Mouse (Mus musculus): ENCODE measurements around the gene Apba3. TPM values are rescaled to one million over a fixed set of nuclear protein-coding genes. Genes with fewer than 3 reads are reported as not detected.

Apba3 gene
- total RNA-seq, 4 experiments from 2014 or later, result 24.3 to 38.6 (median 27.6) TPM

DNA sequence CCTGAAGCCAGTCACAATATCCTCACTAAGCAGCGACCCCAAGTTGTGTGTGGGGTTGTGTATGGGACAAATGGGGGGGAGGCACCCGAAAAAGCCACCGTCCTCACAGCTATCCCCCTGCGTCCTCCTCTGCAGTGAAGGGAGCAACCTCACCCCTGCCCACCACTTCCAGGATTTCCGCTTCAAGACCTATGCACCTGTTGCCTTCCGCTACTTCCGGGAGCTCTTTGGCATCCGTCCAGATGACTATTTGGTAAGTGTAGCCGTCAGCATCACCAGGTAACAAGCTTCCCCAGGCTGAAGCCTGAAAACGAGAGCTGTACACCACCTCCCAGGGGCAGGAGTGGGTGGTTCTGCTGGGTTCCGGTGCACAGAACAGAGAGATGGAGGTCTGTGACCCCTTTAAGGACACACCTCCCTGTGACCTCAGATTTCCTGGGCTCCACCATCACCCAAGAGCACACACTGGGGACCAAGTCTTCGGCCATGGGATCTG, 39.5 kb downstream of the Apba3 start:
- DNase-seq (ENCODE audit: low spot score in 2 of 2), result no peak

DNA sequence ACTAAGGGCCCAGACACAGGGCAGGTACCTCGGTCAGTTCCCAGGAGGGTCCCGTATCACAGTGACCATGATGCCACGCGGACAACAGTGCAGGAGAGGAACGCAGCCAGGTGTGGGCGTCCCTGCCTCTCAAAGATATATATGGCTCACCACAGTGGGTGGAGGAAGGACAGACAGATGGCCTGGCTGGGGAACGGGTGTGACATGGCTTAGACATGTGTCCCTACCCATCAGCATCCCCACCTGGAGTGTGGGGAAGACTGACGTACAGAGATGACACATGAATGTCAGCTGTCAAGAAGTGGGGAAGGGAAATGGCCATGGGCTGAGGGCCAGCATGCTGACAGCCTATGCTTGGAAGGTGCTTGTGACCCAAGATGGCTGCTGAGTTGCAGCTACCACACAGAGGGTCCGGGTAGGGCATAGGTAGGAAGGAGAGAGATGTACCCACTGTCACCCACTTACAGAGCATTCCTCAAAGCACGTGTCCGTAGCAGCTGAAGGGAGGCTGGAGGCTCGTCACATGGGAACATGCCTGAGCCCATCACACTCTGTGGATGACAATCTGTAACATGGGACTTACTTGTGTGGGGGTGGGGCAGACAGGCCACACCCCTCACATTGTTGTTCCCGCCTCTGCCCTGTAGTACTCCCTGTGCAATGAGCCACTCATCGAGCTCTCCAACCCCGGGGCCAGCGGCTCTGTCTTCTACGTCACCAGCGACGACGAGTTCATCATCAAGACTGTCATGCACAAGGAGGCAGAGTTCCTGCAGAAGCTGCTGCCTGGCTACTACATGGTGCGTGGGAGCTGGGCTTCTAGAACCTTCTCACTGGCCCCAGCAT, 40.3 kb downstream of the Apba3 start:
- peak in 1 of 2 experiments; percentile 84 for DNase-seq (ENCODE audit: low spot score in 2 of 2)

DNA sequence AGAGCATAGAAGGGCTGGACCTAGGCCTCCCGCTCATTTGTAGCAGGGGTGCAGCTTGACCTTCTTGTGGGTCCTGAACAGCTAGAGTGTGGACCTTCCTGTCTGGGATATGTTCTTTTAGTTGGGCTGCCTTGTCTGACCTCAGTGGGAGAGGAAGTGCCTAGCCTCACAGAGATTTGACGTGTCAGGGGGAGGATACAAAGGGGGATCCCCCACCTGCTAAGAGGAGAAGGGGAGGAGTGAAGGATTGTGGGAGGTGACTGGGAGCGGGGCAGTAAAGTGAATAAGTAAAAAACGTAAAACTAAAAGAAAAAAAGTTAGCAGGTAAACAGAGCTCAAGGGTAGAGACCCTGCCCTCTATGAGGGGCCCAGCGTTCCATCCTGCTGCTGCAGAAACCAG, 42.8 kb downstream of the Apba3 start:
- no peak for DNase-seq (ENCODE audit: low spot score in 2 of 2)

DNA sequence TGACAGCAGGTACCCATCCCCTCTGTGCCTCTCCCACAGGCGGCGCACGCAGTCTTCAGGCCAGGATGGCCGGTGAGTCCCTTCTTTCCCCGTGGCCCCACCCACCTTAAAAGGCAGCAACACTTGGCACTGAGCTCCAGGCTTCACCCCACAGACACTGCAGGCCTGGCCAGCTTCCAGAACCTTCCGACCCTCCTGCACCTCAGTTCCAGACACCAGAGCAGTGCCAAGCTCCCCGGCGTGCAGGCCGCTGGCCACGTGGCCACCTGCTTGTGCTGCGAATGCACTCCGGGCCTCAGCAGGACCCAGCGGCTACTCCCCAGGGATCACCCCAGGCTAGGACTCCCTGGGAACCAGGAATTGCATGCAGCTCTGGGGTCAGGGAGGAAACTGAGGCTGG, 46.8 kb downstream of the Apba3 start:
- DNase-seq (ENCODE audit: low spot score in 2 of 2), result no peak

DNA sequence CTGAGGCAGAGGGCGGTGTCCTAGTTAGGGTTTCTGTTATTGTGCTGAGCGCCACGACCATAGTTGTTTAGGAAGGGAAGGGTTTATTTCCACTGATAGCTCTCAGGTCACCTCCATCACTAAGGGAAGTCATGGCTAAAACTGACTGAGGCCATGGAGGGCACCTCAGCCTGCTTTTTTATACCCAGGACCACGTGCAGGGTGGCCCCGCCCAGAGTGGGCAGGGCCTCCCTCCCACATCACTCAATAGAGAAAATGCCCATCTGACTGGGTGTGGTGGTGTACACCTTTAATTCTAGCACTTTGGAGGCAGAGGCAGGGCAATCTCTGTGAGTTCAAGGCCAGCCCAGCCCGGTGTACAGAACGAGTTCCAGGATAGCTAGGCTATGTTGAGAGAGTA, 47.4 kb downstream of the Apba3 start:
- no peak for DNase-seq (ENCODE audit: low spot score in 2 of 2)

DNA sequence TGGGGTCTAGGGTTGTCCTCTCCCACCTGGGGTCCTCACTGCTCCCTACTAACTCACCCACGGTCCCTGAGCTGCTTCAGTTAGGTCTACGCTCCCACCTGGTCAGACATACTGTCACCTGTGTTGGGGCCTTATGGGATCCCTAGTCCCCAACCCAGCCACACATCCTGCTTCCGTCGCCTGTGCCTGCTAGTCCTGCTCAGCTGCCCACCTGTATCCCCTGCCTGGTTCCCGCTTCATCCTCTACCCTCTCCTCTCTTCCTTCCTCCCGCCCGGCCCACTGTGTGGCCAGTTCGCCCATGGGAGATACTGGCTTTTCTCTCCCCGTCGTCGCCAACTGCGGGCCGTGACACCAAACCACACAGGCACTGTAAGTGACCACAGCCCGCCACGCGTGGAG, 48.8 kb downstream of the Apba3 start:
- no peak for DNase-seq (ENCODE audit: low spot score in 2 of 2)

DNA sequence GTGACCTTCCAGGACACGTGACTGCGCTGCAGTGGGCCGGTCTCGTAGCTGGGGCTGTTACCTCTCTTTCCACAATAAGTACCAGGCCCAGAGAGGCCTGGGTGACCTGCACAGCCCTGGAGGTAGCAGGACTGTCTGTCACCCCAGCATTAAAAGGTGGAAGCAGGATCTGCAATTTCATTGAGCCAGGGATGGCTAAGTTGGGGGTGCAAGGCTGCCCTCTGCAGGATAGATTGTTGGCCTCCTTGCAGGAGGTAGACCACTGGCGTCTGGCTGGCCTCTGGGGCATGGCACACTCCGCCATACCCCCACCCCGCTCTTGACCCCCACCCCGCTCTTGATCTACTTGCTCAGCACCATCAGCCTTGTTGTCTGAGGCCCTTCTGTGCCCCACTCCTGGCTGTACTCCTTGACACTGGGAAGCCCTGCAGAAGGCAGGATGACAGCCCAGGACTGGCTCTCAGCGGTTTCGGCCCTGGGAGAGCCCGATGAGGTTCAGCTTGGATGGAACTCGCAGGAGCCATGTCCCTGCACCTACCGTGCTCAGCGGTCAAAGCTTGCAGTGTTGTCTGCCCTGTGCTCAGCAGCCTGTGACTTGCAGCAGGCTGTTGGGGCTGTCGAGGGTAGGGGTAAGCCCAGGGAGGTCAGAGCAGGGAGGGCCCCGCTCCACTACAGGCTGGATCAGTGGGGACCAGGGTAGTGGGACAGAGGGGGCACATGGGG, 49.7 kb downstream of the Apba3 start:
- no peak for DNase-seq (ENCODE audit: low spot score in 2 of 2)

DNA sequence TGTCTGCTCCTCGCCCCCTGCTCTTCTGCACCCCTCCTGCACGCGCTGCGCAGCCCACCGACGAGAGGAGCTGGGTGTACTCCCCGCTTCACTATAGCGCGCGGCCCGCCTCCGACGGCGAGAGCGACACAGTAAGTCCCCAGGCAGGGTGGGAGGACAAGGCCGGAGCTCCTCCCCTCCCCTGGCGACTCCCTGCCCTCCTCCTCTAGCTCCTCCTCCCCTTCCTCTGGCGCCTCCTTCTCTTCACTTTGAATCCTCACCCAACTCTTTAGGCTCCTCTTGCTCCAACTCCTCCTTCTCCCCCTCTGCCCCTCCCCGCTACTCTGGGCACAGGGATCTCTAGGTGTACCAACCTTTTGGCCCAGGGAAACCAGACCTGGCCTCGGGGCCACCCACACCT, 50.5 kb downstream of the Apba3 start:
- DNase-seq (ENCODE audit: low spot score in 2 of 2), result no peak

DNA sequence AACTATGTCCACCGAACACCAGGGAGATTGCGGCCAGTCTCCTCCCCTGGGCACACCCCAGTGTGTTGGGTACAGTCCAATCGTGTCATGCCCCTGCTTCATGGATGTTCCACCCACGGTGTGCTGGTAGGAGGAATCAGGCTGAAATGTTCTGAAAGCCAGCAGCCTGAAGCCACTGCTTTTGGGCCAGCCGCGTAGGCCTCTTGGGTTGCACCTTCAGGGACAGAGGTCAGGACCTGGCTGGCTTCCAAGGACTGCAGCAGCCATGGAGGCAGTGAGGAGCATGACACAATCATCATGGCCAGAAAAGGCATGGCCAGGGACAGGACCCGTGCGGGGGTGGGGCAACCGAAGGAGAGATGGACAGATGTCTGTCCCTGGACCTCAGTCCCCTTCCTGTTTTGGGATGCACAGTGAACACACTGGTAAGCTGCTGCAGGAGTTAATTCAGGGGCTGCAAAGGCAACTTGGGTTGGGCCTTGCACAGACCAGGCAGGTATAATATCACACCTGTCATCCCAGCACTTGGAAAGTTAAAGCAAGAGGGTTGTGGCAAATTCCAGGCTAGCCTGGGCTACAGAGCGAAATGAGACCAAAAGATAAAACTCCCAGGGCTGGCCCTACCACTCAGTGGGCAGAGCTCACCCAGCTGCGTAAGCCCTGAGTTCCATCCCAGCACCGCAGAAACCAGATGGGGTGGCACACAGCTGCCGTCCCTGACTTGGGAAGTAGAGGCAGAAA, 52.0 kb downstream of the Apba3 start:
- no peak for DNase-seq (ENCODE audit: low spot score in 2 of 2)

DNA sequence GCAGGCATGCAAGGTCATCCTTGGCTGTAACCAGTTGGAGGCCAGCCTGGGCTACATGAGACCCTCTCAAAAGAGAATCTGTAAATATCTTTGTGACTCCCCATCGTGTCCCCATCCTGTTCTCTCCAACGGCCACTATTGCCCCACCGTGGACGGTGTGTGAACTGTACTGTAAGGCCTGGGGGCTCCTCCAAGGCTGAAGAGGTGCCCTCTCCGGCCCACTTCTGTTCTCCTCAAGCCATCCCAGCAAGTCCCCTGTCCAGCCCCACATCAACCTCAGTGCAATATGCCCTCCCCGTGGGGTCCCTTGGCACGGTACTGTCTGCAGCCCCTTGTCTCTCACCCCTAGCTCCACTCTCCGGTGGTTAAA, 52.6 kb downstream of the Apba3 start:
- peak in 1 of 2 experiments; percentile 30 for DNase-seq (ENCODE audit: low spot score in 2 of 2)

DNA sequence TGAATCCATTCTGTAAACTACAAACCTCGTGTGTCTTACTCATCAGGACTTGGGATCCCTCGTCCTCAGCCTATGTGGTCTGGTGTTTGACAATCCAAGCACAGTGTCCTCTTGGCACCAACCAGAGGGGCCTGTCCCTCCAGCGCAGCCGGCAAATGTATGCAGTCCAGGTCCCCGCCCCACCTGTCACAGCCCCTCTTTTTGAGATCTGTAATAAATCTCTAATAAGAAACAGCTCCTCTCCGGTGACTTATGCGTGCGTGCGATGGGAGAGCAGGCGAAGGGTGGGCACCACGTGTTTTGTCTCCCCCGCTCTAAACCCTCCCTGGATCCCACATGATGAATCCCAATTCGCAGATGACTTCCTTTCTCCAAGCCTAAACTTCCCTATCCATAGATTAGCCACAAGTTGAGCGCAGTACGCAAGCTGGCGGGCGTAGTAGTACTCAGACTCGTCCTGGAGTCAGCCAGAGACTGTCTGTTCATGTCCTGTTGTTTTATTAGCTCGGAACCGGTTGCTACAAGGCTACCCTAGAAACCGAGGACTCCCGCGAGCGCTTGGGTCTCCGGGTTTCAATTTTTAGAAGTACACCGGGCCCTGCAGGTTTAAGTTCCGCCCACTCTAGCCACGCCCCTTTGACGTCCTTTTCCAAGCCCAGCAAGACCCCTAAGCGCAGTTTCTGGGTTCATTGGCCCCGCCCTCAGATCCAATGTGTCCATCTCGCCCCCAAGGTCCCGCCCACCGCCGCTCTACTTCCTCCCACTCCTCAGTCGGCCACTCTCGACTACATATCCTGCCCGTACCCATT, 53.2 kb downstream of the Apba3 start:
- DNase-seq (ENCODE audit: low spot score in 2 of 2), result no peak

DNA sequence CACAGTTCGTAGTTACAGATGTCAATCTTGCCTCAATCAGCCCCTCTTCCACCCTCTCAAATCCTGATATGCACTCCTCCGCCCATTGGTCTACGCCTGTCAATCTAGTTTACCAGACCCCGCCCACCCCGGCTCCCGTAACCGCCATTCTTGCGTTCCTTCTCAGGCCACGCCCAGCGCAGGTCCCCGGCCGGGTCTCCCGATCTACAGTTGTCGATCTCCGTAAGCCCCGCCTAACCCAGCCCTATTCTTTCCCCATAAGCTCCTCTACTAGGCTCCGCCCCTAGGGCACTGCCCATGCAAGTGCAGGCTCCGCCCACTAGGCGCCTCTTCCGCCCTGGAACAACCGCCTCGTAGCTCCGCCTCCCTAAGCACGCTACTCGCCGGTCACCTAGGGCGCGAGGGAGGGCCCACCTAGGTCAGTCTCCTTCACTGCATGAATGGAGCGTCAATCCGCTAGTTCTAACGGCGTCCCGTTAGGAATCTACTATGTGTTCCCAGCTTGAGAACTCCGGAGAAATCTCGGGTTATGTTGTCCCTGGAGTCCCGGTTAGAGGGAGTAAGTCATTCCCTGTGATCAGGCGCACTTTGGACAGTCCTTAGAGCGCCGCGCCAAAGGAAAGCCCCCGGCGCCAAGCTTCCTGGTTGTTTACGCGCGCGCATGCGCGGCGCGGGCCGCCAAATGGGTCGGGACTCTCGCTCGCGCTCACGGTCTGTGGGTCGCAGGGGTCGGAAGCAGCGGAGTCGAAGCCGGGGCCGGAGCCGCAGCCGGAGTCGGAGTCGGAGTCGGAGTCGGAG, 54.0 kb downstream of the Apba3 start, which contains the start of gene Cactin:
Gene Cactin (plus strand): TSS at position 554 of the 798 bp plus-strand sequence.
- DNase-seq (ENCODE audit: low spot score in 2 of 2), result peak; percentile 92 to 100

DNA sequence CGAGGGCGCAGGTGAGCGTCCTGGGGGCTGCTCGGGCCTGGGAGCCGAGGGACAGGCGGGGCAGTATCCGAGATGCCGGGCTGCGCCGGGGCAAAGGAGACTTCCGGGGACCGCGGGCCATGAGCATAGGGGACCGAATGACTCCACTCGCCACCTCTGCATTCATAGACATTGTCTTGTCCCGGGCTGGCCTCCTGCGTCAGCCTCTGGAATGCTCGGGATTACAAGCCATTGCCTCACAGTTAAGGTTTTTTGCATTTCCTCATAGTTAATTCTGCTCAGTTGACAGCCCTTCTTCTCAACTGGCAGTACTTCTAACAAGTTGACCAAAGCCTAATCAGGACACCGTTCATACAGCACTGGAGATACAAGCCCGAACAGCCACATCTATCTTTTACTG, 54.7 kb downstream of the Apba3 start:
- no peak for DNase-seq (ENCODE audit: low spot score in 2 of 2)

DNA sequence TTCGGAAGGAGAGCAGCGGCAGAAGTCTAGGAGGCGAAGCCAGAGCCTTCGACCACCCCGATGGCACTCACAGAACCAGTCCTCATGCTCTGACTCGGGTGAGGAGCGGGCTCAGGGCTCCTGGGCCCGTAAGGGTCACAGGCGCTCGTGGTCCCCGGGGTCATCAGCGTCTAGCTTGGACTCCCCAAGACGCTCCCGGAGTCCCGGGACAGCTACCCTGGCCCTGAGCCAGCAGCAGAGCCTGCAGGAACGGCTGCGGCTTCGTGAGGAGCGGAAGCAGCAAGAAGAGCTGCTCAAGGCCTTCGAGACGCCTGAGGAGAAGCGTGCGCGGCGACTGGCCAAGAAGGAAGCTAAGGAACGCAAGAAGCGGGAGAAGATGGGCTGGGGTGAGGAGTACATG, 55.7 kb downstream of the Apba3 start:
- DNase-seq (ENCODE audit: low spot score in 2 of 2), result no peak

Small RNA genes within 50 kb of the gene (microRNA-seq; reads per million reads assigned to microRNA genes)
- gene Mir3057, result 24.9 to 40.0 reads per million in 2 experiments

Other genes starting within 250 kb of the Apba3 start
- gene Diras1, start 241.3 kb upstream of the Apba3 start, total RNA-seq (2022), result 100 to 1,000 TPM; 115 to 131 (median 118) TPM
- 10 to 100 TPM; 53.9 to 58.9 (median 56.4) TPM for gene Slc39a3, start 229.5 kb upstream of the Apba3 start, total RNA-seq (2022)
- gene Sgta, start 206.8 kb upstream of the Apba3 start, total RNA-seq (2022), result 100 to 1,000 TPM; 165 to 176 (median 169) TPM
- gene Thop1, start 196.9 kb upstream of the Apba3 start, total RNA-seq (2022), result 10 to 100 TPM; 37.2 to 47.4 (median 43.3) TPM
- gene Creb3l3, start 168.1 kb upstream of the Apba3 start, total RNA-seq (2022), result under 1 TPM in 3 of 4 experiments, not detected in 1; 0.28 to 0.48 (median 0.37) TPM
- 100 to 1,000 TPM; 121 to 132 (median 126) TPM for gene Map2k2, start 161.0 kb upstream of the Apba3 start, total RNA-seq (2022)
- 100 to 1,000 TPM; 106 to 115 (median 112) TPM for gene Zbtb7a, start 131.7 kb upstream of the Apba3 start, total RNA-seq (2022)
- 10 to 100 TPM; 22.0 to 30.4 (median 27.9) TPM for gene Pias4, start 99.0 kb upstream of the Apba3 start, total RNA-seq (2022)
- 100 to 1,000 TPM; 928 to 998 (median 954) TPM for gene Eef2, start 90.3 kb upstream of the Apba3 start, total RNA-seq (2022)
- gene Dapk3, start 84.0 kb upstream of the Apba3 start, total RNA-seq (2022), result 10 to 100 TPM; 65.1 to 70.9 (median 68.9) TPM
- not detected for gene 4930442H23Rik, start 83.1 kb upstream of the Apba3 start, total RNA-seq (2022)
- gene Nmrk2, start 64.9 kb upstream of the Apba3 start, total RNA-seq (2022), result under 1 TPM in 1 of 4 experiments, not detected in 3; 0.18 TPM
- 100 to 1,000 TPM; 165 to 189 (median 171) TPM for gene Atcay, start 36.1 kb upstream of the Apba3 start, total RNA-seq (2022)
- 10 to 100 TPM; 58.4 to 65.1 (median 60.8) TPM for gene Zfr2, start 33.8 kb upstream of the Apba3 start, total RNA-seq (2022)
- gene Matk, start 14.0 kb upstream of the Apba3 start, total RNA-seq (2022), result 100 to 1,000 TPM; 167 to 192 (median 183) TPM
- 10 to 100 TPM; 39.8 to 51.5 (median 47.8) TPM for gene Mrpl54, start within 50 bp of the Apba3 start, total RNA-seq (2022)
- gene Tjp3, start 24.6 kb downstream of the Apba3 start, total RNA-seq (2022), result under 1 TPM in 3 of 4 experiments, not detected in 1; 0.23 to 1.00 (median 0.27) TPM
- gene Pip5k1c, start 26.0 kb downstream of the Apba3 start, total RNA-seq (2022), result 100 to 1,000 TPM; 355 to 367 (median 361) TPM
- gene Cactin, start 54.1 kb downstream of the Apba3 start, total RNA-seq (2022), result 10 to 100 TPM; 27.7 to 30.9 (median 29.2) TPM
- gene Tbxa2r, start 61.8 kb downstream of the Apba3 start, total RNA-seq (2022), result 1 to 10 TPM in 2 of 4 experiments, under 1 TPM in 2; 0.63 to 1.3 (median 0.93) TPM
- 1 to 10 TPM; 2.0 to 2.3 (median 2.2) TPM for gene Gipc3, start 76.3 kb downstream of the Apba3 start, total RNA-seq (2022)
- gene Hmg20b, start 83.5 kb downstream of the Apba3 start, total RNA-seq (2022), result 10 to 100 TPM; 20.2 to 31.9 (median 27.2) TPM
- 10 to 100 TPM; 36.8 to 42.2 (median 37.9) TPM for gene Mfsd12, start 90.5 kb downstream of the Apba3 start, total RNA-seq (2022)
- gene 4930404N11Rik, start 98.9 kb downstream of the Apba3 start, total RNA-seq (2022), result 1 to 10 TPM in 3 of 4 experiments, under 1 TPM in 1; 0.77 to 2.4 (median 1.2) TPM
- 10 to 100 TPM; 66.8 to 73.4 (median 70.6) TPM for gene Fzr1, start 111.6 kb downstream of the Apba3 start, total RNA-seq (2022)
- gene Dohh, start 117.5 kb downstream of the Apba3 start, total RNA-seq (2022), result 10 to 100 TPM; 81.4 to 89.7 (median 85.5) TPM
- gene Gm48551, start 117.5 kb downstream of the Apba3 start, total RNA-seq (2022), result 1 to 10 TPM; 2.0 to 5.2 (median 4.0) TPM
- gene Gm48552, start 122.0 kb downstream of the Apba3 start, total RNA-seq (2022), result 1 to 10 TPM; 2.5 to 3.3 (median 2.6) TPM
- gene Smim24, start 126.1 kb downstream of the Apba3 start, total RNA-seq (2022), result 1 to 10 TPM in 2 of 4 experiments, under 1 TPM in 2; 0.50 to 1.6 (median 0.84) TPM
- 10 to 100 TPM; 83.3 to 98.1 (median 85.4) TPM for gene Nfic, start 188.7 kb downstream of the Apba3 start, total RNA-seq (2022)
- 100 to 1,000 TPM; 229 to 265 (median 242) TPM for gene Celf5, start 215.7 kb downstream of the Apba3 start, total RNA-seq (2022)
- gene Ncln, start 229.4 kb downstream of the Apba3 start, total RNA-seq (2022), result 10 to 100 TPM; 70.9 to 91.6 (median 73.7) TPM
- 1 to 10 TPM in 2 of 4 experiments, under 1 TPM in 2; 0.41 to 1.2 (median 0.89) TPM for gene S1pr4, start 233.2 kb downstream of the Apba3 start, total RNA-seq (2022)